Mouse (Mus musculus) kidney, adult 2 months (tissue): Measurements from ENCODE around the gene Inpp5d. TPM values are rescaled to one million over a fixed set of nuclear protein-coding genes. Genes with fewer than 3 reads are reported as not detected.
A peak's percentile ranks its signal among the peaks of the same experiment; 100 is the strongest.

Source experiments
- DNase-seq: peaks from one replicate; pipeline ENCODE4 v3.0.0; 2021
- H3K27ac ChIP-seq: fragments of 200-500 bp; 2 replicates; pipeline ENCODE4 v1.5.1; 2012; ENCODE audit warnings: low read depth, low read length, control low read depth, inconsistent platforms; ENCODE audit not compliant: insufficient read depth
- H3K27me3 ChIP-seq: fragments of 200-500 bp; replicated peaks from 2 replicates; pipeline ENCODE4 v1.6.1; 2012; ENCODE audit warnings: mild to moderate bottlenecking, moderate library complexity, low read length, inconsistent platforms; ENCODE audit not compliant: control insufficient read depth, insufficient read depth
- H3K36me3 ChIP-seq: fragments of 200-500 bp; 2 replicates; pipeline ENCODE4 v1.6.1; 2012; ENCODE audit warnings: mild to moderate bottlenecking, moderate library complexity, low read length, inconsistent platforms; ENCODE audit not compliant: control insufficient read depth, insufficient read depth
- H3K4me1 ChIP-seq: fragments of 200-500 bp; 2 replicates; pipeline ENCODE4 v1.6.1; 2011; ENCODE audit warnings: low read length; ENCODE audit not compliant: control insufficient read depth, insufficient read depth
- H3K4me3 ChIP-seq: fragments of 200-500 bp; 2 replicates; pipeline ENCODE4 v1.5.1; 2011; ENCODE audit warnings: mild to moderate bottlenecking, low read depth, low read length, control low read depth; ENCODE audit not compliant: insufficient read depth
- CTCF ChIP-seq: fragments of 200-500 bp; conservative IDR thresholded peaks from 2 replicates; pipeline ENCODE4 v1.5.1; 2011; ENCODE audit warnings: low read depth, mild to moderate bottlenecking, control low read depth, low read length, moderate library complexity, mixed read lengths; ENCODE audit not compliant: insufficient read depth, insufficient read length
- POLR2A ChIP-seq: fragments of 200-500 bp; IDR thresholded peaks from one replicate; pipeline ENCODE4 v1.6.1; 2011; ENCODE audit warnings: low read depth, low read length, control low read depth
- WGBS: fragments of 180-500 bp; shearing (Covaris S2); methylation state at CpG from one replicate; pipeline ENCODE4 v1.1.7; 2018; 5-methylcytosine and 5-hydroxymethylcytosine counted together
- polyA plus RNA-seq: library from polyadenylated mRNA; depleted of rRNA; stranded (reverse); fragments of >200 nt; gene quantifications from 2 replicates; pipeline ENCODE4 v1.2.3, GENCODE M21; 2012; rRNA removed

Gene Inpp5d
- polyA plus RNA-seq, 1 experiment = 20.0 TPM

DNA sequence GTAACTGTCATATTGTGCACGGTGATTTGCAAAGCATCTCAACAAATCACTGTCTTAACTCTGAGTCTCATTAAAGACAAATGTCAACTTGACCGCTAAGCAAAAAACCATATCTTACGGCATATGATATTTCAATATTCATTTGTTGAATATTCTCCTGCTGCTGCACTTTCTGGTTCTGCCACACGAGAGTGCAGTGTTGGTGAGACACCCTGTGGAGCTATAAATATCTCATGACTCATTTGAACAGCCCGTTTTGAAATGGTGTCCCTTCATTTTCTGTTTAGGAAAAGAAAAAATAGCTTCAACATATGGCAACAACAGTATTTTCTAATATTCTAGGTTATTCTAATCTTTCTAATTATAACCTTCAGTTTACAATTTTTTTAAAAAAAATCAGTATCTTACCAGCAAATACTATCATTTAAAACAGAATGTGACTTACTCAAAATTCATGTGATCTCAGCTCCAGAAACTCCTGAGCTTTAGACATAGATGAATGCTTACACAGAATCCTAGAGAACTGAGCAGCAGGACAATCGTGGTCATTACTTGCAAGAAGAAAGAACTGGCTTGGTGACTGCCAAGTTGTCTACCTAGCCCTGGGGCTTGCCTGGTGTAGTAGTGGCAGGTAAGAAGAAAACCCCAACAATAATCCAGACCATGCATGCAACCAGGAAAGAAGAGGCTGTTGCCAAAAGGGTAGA lies 120.6 kb downstream of the Inpp5d start:
- no peaks in the 10 kb centered on the region for H3K4me1 ChIP-seq
- TF ChIP-seq CTCF (no peak), POLR2A (no peak)
- 68% methylated on average over 6 of the region's 6 CpGs for WGBS
- H3K36me3 ChIP-seq = no peaks in the 10 kb centered on the region
- no peak overlapping the region for H3K4me3 ChIP-seq
- no peak for DNase-seq
- H3K27me3 ChIP-seq = no peaks in the 10 kb centered on the region
- H3K27ac ChIP-seq = no peak overlapping the region

DNA sequence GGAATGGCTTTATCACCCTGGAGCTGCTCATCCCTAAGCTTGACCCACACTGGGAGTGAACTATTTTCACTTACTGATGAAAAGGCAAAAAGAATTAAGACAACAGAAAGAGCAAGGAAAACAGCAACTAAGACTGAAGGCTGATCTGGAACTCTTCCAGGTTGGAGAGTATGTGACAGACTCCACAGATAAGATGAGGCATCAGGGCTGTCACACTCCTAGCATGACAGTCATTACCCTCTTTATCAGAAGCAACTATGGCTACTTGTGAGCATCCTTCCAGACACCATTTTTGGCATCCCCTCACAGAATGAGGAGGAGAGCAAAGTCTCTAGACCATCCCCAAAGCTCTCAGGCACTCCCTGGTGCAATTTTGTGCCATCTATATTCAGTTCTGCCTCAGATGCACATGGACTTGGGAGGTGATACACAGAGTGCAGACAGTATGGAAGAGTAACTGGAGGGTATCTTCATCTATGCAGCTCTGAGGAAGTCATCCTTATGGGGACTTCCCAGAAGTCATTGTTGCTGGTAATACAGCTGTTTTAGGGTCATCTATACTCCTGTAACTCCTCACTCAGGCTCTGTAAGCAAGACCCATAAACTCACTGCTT lies 129.4 kb downstream of the Inpp5d start:
- Histone ChIP-seq H3K4me1 (no peaks in the 10 kb centered on the region), H3K4me3 (no peak overlapping the region), H3K36me3 (no peaks in the 10 kb centered on the region), H3K27ac (no peak overlapping the region), H3K27me3 (no peaks in the 10 kb centered on the region)
- no peak for DNase-seq
- TF ChIP-seq POLR2A (no peak), CTCF (no peak)

DNA sequence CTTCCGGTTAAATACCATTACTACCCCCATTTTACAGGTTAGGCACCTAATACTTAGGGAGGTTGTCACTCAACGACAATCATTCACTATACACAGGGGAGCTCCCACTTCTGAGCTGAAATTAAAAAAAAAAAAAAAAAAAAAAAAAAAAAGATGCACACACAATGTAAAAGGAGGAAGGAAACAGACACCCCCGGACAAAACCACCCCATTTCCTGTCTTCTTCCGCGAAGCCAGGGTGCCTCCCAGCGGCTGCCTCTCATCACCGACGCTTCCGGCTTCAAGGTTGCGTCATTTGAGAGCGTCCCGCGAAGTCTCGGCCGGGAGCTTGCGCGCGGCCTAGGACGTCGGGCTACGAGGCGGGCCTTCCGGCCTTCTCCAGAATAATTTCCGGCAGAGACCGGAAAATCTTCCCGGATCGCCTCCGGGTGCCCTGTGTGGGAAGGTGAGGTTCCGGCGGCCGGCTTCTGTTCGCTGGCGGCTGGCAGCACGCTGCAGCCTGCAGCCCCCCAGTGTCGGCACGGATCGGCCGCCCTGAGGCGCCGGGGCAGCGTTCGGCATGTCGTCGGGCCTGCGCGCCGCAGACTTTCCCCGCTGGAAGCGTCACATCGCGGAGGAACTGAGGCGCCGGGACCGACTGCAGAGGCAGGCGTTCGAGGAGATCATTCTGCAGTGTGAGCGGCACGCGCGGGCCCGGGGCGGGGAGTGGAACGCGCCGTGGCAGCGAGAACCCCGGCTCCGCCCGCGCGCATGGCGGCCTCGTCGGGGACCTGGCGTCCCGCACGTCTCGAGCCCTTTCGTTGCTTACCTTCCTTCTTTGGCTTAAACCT lies 135.7 kb downstream of the Inpp5d start, which contains the start of gene Atg16l1:
TSS of gene Atg16l1 (plus strand) at position 230 of the 830 bp plus-strand sequence.
- peak; percentile 97 for DNase-seq
- Histone ChIP-seq H3K27ac (peak within 1 kb of the TSS; percentile 78), H3K4me3 (peak within 1 kb of the TSS; percentile 91), H3K4me1 (peaks cover 9% of the 10 kb centered on the region; the same call in 1 of the 2 replicates), H3K36me3 (no peaks in the 10 kb centered on the region), H3K27me3 (no peaks in the 10 kb centered on the region)
- WGBS = under 1% methylated on average over 79 of the region's 79 CpGs
- TF ChIP-seq CTCF (peak; percentile 52), POLR2A (no peak)

DNA sequence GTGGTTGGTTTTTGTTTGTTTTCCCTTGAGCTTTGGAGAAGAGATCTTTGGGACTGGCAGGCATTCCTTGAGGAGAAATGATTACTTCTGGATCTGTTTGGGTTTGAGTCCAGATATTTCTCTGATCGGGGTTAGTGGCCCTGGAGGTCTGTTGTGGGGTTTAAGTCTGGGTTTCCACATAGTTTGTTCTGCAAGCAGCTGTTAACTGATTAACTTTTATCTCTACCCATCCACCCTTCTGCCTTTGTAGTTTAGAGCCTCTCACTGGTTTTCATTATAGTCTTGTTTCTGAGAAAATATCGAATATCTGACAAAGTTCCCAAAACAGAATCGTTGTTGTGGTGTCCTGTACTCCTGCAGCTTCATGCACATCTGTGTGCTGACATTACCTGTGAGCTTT lies 143.7 kb downstream of the Inpp5d start:
- WGBS = 94% methylated on average over 3 of the region's 3 CpGs
- TF ChIP-seq CTCF (no peak), POLR2A (no peak)
- no peak overlapping the region for H3K4me3 ChIP-seq
- no peak for DNase-seq
- no peak overlapping the region for H3K27ac ChIP-seq
- H3K4me1 ChIP-seq = no peaks in the 10 kb centered on the region
- H3K27me3 ChIP-seq = no peaks in the 10 kb centered on the region
- peaks cover 9% of the 10 kb centered on the region for H3K36me3 ChIP-seq

DNA sequence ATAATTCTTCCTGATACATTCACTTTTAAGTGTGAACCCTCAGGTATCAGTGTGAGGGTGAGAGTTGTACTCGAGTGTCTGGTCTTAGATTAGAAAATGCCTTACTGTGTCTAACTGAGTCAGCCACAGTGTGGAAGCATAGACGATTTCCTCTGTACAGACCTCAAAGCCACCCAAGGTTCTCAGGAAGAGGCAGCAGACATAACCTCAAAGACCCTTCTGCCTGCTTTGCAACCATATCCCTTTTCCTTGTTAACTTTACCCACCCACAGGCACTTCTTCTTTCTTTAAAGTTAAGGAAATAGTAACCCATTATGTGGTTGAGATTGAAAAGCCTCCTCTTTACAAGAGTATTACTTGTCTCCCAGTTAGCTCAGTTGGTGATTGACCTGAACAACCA lies 145.6 kb downstream of the Inpp5d start:
- WGBS = 92% methylated on average over 2 of the region's 2 CpGs
- peaks cover 9% of the 10 kb centered on the region for H3K36me3 ChIP-seq

DNA sequence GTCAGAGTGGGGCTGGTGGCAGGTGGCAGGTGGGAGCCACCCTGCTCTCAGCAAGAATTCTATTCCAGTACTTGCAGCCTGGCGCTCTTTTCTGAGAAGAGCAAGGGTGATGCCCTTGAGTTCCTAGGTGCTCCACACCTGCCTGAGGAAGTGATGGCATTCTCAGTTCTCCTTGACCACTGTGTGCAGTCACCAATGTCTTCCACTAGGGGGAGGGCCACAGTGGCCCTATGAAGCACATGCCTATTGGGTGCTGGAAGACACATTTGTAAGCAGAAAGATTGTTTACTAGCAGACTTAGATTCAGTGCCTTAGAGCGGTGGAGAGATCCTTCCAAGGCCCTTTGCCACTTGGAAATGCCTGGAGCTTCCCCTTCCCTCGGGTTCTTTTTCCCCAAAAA lies 146.1 kb downstream of the Inpp5d start:
- peaks cover 9% of the 10 kb centered on the region for H3K36me3 ChIP-seq
- H3K27me3 ChIP-seq = no peaks in the 10 kb centered on the region
- WGBS = 96% methylated on average over 3 of the region's 3 CpGs
- TF ChIP-seq CTCF (peak; percentile 78), POLR2A (no peak)
- H3K4me1 ChIP-seq = no peaks in the 10 kb centered on the region
- peak; percentile 38 for DNase-seq
- H3K27ac ChIP-seq = no peak overlapping the region
- H3K4me3 ChIP-seq = no peak overlapping the region

More for the DNA sequence above, 145.6 kb downstream of the Inpp5d start:
- Histone ChIP-seq H3K4me1 (no peaks in the 10 kb centered on the region), H3K27ac (no peak overlapping the region), H3K27me3 (no peaks in the 10 kb centered on the region), H3K4me3 (no peak overlapping the region)
- no peak for DNase-seq
- no peak for TF ChIP-seq CTCF
- no peak for TF ChIP-seq POLR2A

DNA sequence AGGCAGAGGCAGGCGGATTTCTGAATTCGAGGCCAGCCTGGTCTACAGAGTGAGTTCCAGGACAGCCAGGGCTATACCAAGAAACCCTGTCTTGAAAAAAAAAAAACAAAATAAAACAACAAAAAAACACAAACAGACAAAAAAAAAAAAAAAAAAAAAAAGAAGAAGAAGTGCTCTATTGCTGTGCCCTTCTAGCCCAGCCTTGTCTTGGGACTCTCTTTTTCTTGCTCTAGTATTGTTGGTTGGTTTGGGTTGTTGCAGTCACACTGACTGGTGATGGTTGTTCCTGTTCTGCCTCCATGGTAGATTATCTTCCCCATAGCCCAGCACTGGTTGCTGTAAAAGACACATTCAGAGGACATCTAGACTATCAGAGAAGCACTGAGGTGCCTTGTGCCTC lies 149.2 kb downstream of the Inpp5d start:
- Histone ChIP-seq H3K27me3 (no peaks in the 10 kb centered on the region), H3K27ac (no peak overlapping the region), H3K36me3 (peaks cover 9% of the 10 kb centered on the region), H3K4me3 (no peak overlapping the region), H3K4me1 (no peaks in the 10 kb centered on the region)
- DNase-seq = no peak
- 96% methylated on average over 2 of the region's 2 CpGs for WGBS
- TF ChIP-seq POLR2A (no peak), CTCF (no peak)

Other genes with a start within 250 kb of the Inpp5d start
- 2.4 and 2.5 TPM in 2 replicates for gene Kcnj13, start 225.6 kb upstream of the Inpp5d start, polyA plus RNA-seq
- gene Snorc, start 150.0 kb upstream of the Inpp5d start, polyA plus RNA-seq = 0.34 TPM in 1 of 2 replicates, not detected in the other
- gene Neu2, start 110.4 kb upstream of the Inpp5d start, polyA plus RNA-seq = 20.3 and 21.1 TPM in 2 replicates
- 38.1 and 39.3 TPM in 2 replicates for gene Ngef, start 46.4 kb upstream of the Inpp5d start, polyA plus RNA-seq
- gene Atg16l1, start 135.6 kb downstream of the Inpp5d start, polyA plus RNA-seq = 19.8 and 20.0 TPM in 2 replicates
- 0.16 and 0.34 TPM in 2 replicates for gene Sag, start 183.4 kb downstream of the Inpp5d start, polyA plus RNA-seq
- 31.4 and 32.1 TPM in 2 replicates for gene Dgkd, start 233.0 kb downstream of the Inpp5d start, polyA plus RNA-seq